9 mouse cellular contexts compared by ENCODE assay signal in genomic region chr16:17889689-17890341, GRCm38 (mm10). TPM values are rescaled to one million over a fixed set of nuclear protein-coding genes. Genes with fewer than 3 reads are reported as not detected.
DNase-seq lines count a peak whose midpoint lies in the region; ATAC-seq and TF ChIP-seq lines count a peak whose summit lies in the region.
"Had no signal": no experiment of that assay in that cellular context is flagged by ENCODE, and none has a peak within 500 bp of the region (broad histone marks: within the 10 kb centered on the region; RNA-seq: fewer than 3 reads in every experiment).

No protein-coding gene starts in this region.

- no peak overlapping the region for H3K27ac ChIP-seq in left cerebral cortex, adult 2 months
- no peak overlapping the region for H3K27ac ChIP-seq in embryonic facial prominence, embryonic 12.5 days
- H3K27ac ChIP-seq in intestine, embryonic 15.5 days, result no peak overlapping the region
- H3K27ac ChIP-seq in neural tube, embryonic 13.5 days (replicated peaks), result no peak overlapping the region

- peak overlapping the region; percentile 85 for H3K4me2 ChIP-seq in embryonic facial prominence, embryonic 12.5 days (replicated peaks)
- H3K4me2 ChIP-seq in intestine, embryonic 15.5 days (replicated peaks), result peak overlapping the region; percentile 71
- peak overlapping the region; percentile 86 for H3K4me2 ChIP-seq in neural tube, embryonic 13.5 days

- peak overlapping the region; percentile 99 for H3K4me3 ChIP-seq in left cerebral cortex, adult 2 months
- H3K4me3 ChIP-seq in embryonic facial prominence, embryonic 12.5 days, result peak overlapping the region; percentile 97
- peak overlapping the region; percentile 83; the same call in 1 of the 2 replicates for H3K4me3 ChIP-seq in intestine, embryonic 15.5 days (replicated peaks)
- peak overlapping the region; percentile 70 for H3K4me3 ChIP-seq in neural tube, embryonic 13.5 days

- no peaks in the 10 kb centered on the region for H3K9me3 ChIP-seq in embryonic facial prominence, embryonic 12.5 days
- no peaks in the 10 kb centered on the region for H3K9me3 ChIP-seq in intestine, embryonic 15.5 days
- H3K9me3 ChIP-seq in neural tube, embryonic 13.5 days, result no peaks in the 10 kb centered on the region

- no peak for ATAC-seq in embryonic facial prominence, embryonic 12.5 days (ENCODE audit: insufficient number of reproducible peaks, insufficient read depth, low FRiP score, low TSS enrichment)
- ATAC-seq in intestine, embryonic 15.5 days, result no peak
- ATAC-seq in neural tube, embryonic 13.5 days (ENCODE audit: low read depth), result no peak

- TF ChIP-seq CTCF in left cerebral cortex, adult 2 months (IDR thresholded peaks at IDR 0.05), result no peak

- intact Hi-C loops in left cerebral cortex, adult 2 months (cut with DNase I), result no loop called here
- intact Hi-C loops in left cerebral cortex, postnatal 14 days (cut with DNase I), result no loop called here

- H3K4me1 ChIP-seq in embryonic facial prominence, embryonic 12.5 days, result peaks cover 19% of the 10 kb centered on the region
- H3K4me1 ChIP-seq in intestine, embryonic 15.5 days (replicated peaks), result peaks cover 23% of the 10 kb centered on the region
- peaks cover 47% of the 10 kb centered on the region for H3K4me1 ChIP-seq in neural tube, embryonic 13.5 days (replicated peaks)

- DNase-seq in left cerebral cortex, adult 2 months (ENCODE audit: extremely low spot score in 1 of 2, low spot score in 2 of 2), result no peak
- no peak for DNase-seq in left cerebral cortex, adult 11 months (ENCODE audit: low spot score)
- DNase-seq in left cerebral cortex, postnatal 14 days (ENCODE audit: low spot score in 2 of 2), result no peak
- no peak for DNase-seq in right cerebral cortex, postnatal 14 days
- no peak for DNase-seq in c-Kit-positive CD71-positive TER-119-positive erythroid progenitor cells, embryonic 14.5 days (ENCODE audit: low spot score)
- DNase-seq: gastrocnemius, postnatal 10 days had no signal

- peak overlapping the region; percentile 98; the same call in 1 of the 2 replicates for H3K9ac ChIP-seq in embryonic facial prominence, embryonic 12.5 days
- no peak overlapping the region for H3K9ac ChIP-seq in intestine, embryonic 15.5 days
- H3K9ac ChIP-seq in neural tube, embryonic 13.5 days, result peak overlapping the region; percentile 96

- 84% methylated on average over 6 of the region's 6 CpGs for WGBS in embryonic facial prominence, embryonic 12.5 days
- 84% methylated on average over 6 of the region's 6 CpGs for WGBS in intestine, embryonic 15.5 days
- 84% methylated on average over 6 of the region's 6 CpGs for WGBS in neural tube, embryonic 13.5 days

- H3K27me3 ChIP-seq in embryonic facial prominence, embryonic 12.5 days, result no peaks in the 10 kb centered on the region
- H3K27me3 ChIP-seq in intestine, embryonic 15.5 days (replicated peaks), result no peaks in the 10 kb centered on the region
- H3K27me3 ChIP-seq in neural tube, embryonic 13.5 days, result no peaks in the 10 kb centered on the region

- H3K36me3 ChIP-seq in embryonic facial prominence, embryonic 12.5 days, result no peaks in the 10 kb centered on the region; the same call in 1 of the 2 replicates
- H3K36me3 ChIP-seq in intestine, embryonic 15.5 days, result no peaks in the 10 kb centered on the region
- no peaks in the 10 kb centered on the region for H3K36me3 ChIP-seq in neural tube, embryonic 13.5 days

RNA-seq across cellular contexts. Expression of gene Gm20518, which starts 1.7 kb away (rescaled TPM):
- 1 to 10 TPM; 2.3 to 3.2 TPM for total RNA-seq in left cerebral cortex, adult 2 months (2021)
- 0.19 and 0.45 TPM in 2 replicates for polyA plus RNA-seq in embryonic facial prominence, embryonic 12.5 days (2016; fragmentation: Nextera tagmentation; extraction: Ambion mirVana)
- polyA plus RNA-seq in intestine, embryonic 15.5 days (2015; fragmentation: Nextera tagmentation; extraction: Ambion mirVana), result 0.18 and 0.27 TPM in 2 replicates
- polyA plus RNA-seq in neural tube, embryonic 13.5 days (2015; fragmentation: Nextera tagmentation; extraction: Ambion mirVana), result 0.47 and 0.49 TPM in 2 replicates
- 1 to 10 TPM; 1.5 to 2.0 TPM for total RNA-seq in left cerebral cortex, postnatal 14 days (2021)

RNA-seq across cellular contexts. Expression of gene Tssk1, which starts 4.2 kb away (rescaled TPM):
- not detected for total RNA-seq in left cerebral cortex, adult 2 months (2021)
- 0.06 TPM in 1 of 2 replicates, not detected in the other for polyA plus RNA-seq in embryonic facial prominence, embryonic 12.5 days (2016; fragmentation: Nextera tagmentation; extraction: Ambion mirVana)
- polyA plus RNA-seq in intestine, embryonic 15.5 days (2015; fragmentation: Nextera tagmentation; extraction: Ambion mirVana), result 0.08 TPM in 1 of 2 replicates, not detected in the other
- polyA plus RNA-seq in neural tube, embryonic 13.5 days (2015; fragmentation: Nextera tagmentation; extraction: Ambion mirVana), result 0.07 and 0.10 TPM in 2 replicates
- under 1 TPM; 0.11 to 0.23 TPM for total RNA-seq in left cerebral cortex, postnatal 14 days (2021)

RNA-seq across cellular contexts. Expression of gene Dgcr2, which starts 8.5 kb away (rescaled TPM):
- total RNA-seq in left cerebral cortex, adult 2 months (2021), result 10 to 100 TPM; 93.2 to 99.7 TPM
- polyA plus RNA-seq in embryonic facial prominence, embryonic 12.5 days (2016; fragmentation: Nextera tagmentation; extraction: Ambion mirVana), result 103 and 105 TPM in 2 replicates
- 68.2 and 70.7 TPM in 2 replicates for polyA plus RNA-seq in intestine, embryonic 15.5 days (2015; fragmentation: Nextera tagmentation; extraction: Ambion mirVana)
- polyA plus RNA-seq in neural tube, embryonic 13.5 days (2015; fragmentation: Nextera tagmentation; extraction: Ambion mirVana), result 86.3 and 89.6 TPM in 2 replicates
- total RNA-seq in left cerebral cortex, postnatal 14 days (2021), result 100 to 1,000 TPM; 102 to 105 TPM

RNA-seq across cellular contexts. Expression of gene Tssk2, which starts 8.6 kb away (rescaled TPM):
- total RNA-seq in left cerebral cortex, adult 2 months (2021), result not detected
- polyA plus RNA-seq in embryonic facial prominence, embryonic 12.5 days (2016; fragmentation: Nextera tagmentation; extraction: Ambion mirVana), result 0.12 TPM in 1 of 2 replicates, not detected in the other
- polyA plus RNA-seq in intestine, embryonic 15.5 days (2015; fragmentation: Nextera tagmentation; extraction: Ambion mirVana), result not detected in 2 replicates
- polyA plus RNA-seq in neural tube, embryonic 13.5 days (2015; fragmentation: Nextera tagmentation; extraction: Ambion mirVana), result not detected in 2 replicates
- not detected for total RNA-seq in left cerebral cortex, postnatal 14 days (2021)
- total RNA-seq: gastrocnemius, postnatal 10 days had no signal

RNA-seq across cellular contexts. Expression of gene Ess2, which starts 21.3 kb away (rescaled TPM):
- total RNA-seq in left cerebral cortex, adult 2 months (2021), result 10 to 100 TPM; 27.8 to 31.8 TPM
- 50.7 and 54.0 TPM in 2 replicates for polyA plus RNA-seq in embryonic facial prominence, embryonic 12.5 days (2016; fragmentation: Nextera tagmentation; extraction: Ambion mirVana)
- 29.7 and 29.8 TPM in 2 replicates for polyA plus RNA-seq in intestine, embryonic 15.5 days (2015; fragmentation: Nextera tagmentation; extraction: Ambion mirVana)
- polyA plus RNA-seq in neural tube, embryonic 13.5 days (2015; fragmentation: Nextera tagmentation; extraction: Ambion mirVana), result 43.9 and 48.2 TPM in 2 replicates
- total RNA-seq in left cerebral cortex, postnatal 14 days (2021), result 10 to 100 TPM; 29.4 to 29.8 TPM
